Mouse (Mus musculus) erythroid progenitor cell, adult 5-6 weeks (primary cell): ENCODE results near the gene Cbfb. TPM values are rescaled to one million over a fixed set of nuclear protein-coding genes. Genes with fewer than 3 reads are reported as not detected.
"Not testable (repeated sequence)": the region's sequence is repeated elsewhere in the genome, so short reads cannot be mapped to it uniquely, and the experiment has no call there.

ENCODE experiments used
- ATAC-seq: replicated peaks from 2 replicates; pipeline ENCODE4 v1.8.0; 2016; ENCODE audit warnings: moderate number of reproducible peaks, mild to moderate bottlenecking, moderate TSS enrichment, inconsistent platforms; ENCODE audit not compliant: poor library complexity, low FRiP score, severe bottlenecking
- total RNA-seq, 2 experiments: library from RNA; stranded (forward) in 1 of 2; stranded (reverse) in 1 of 2; fragments of 150-400 nt in 1 of 2; fragments of 186-747, 209-891 nt in 1 of 2; gene quantifications; 2 replicates each; pipeline versions ENCODE4 v1.2.3 to v1.2.4; 2015 to 2017; ENCODE audit warnings: low replicate concordance in 2 of 2

Cbfb gene
- total RNA-seq, 2 experiments from 2014 or later: 29.3 to 34.4 TPM

GRCm38 (mm10) chr8:105175287-105175686, 4.8 kb downstream of the Cbfb start:
- not testable (repeated sequence) for ATAC-seq

- ATAC-seq: no peak
These were observed 7.8 kb downstream of the Cbfb start for GRCm38 (mm10) chr8:105178211-105178800.

- no peak for ATAC-seq
These were observed 11.7 kb downstream of the Cbfb start for GRCm38 (mm10) chr8:105182201-105182600.

- no peak for ATAC-seq
These were observed 16.1 kb downstream of the Cbfb start for GRCm38 (mm10) chr8:105186467-105187005.

- no peak for ATAC-seq
These were observed 21.7 kb downstream of the Cbfb start for GRCm38 (mm10) chr8:105192182-105192581.

- no peak for ATAC-seq
These were observed 35.3 kb downstream of the Cbfb start for GRCm38 (mm10) chr8:105205748-105206147.

- no peak for ATAC-seq
These were observed 36.3 kb downstream of the Cbfb start for GRCm38 (mm10) chr8:105206766-105207275.

- no peak for ATAC-seq
These were observed 37.3 kb downstream of the Cbfb start for GRCm38 (mm10) chr8:105207675-105208273.

GRCm38 (mm10) chr8:105209153-105210110, 39.0 kb downstream of the Cbfb start:
- ATAC-seq: no peak

GRCm38 (mm10) chr8:105214104-105214503, 43.6 kb downstream of the Cbfb start:
- ATAC-seq: no peak

GRCm38 (mm10) chr8:105217926-105218522, 47.5 kb downstream of the Cbfb start:
- ATAC-seq: peak; percentile 65

- ATAC-seq: no peak
These were observed 53.4 kb downstream of the Cbfb start for GRCm38 (mm10) chr8:105223850-105224249.

- ATAC-seq: peak; percentile 93
These were observed 54.2 kb downstream of the Cbfb start, which contains the start of gene D230025D16Rik for GRCm38 (mm10) chr8:105224413-105225271. D230025D16Rik (plus strand) TSS chr8:105225145.

- no peak for ATAC-seq
These were observed 54.8 kb downstream of the Cbfb start for GRCm38 (mm10) chr8:105225272-105225593.

- no peak for ATAC-seq
These were observed 55.4 kb downstream of the Cbfb start for GRCm38 (mm10) chr8:105225917-105226316.

- ATAC-seq: no peak
These were observed 61.2 kb downstream of the Cbfb start for GRCm38 (mm10) chr8:105231503-105232320.

- not testable (repeated sequence) for ATAC-seq
These were observed 61.8 kb downstream of the Cbfb start for GRCm38 (mm10) chr8:105232321-105232693.
